ENCODE assay signal across 8 mouse cellular contexts in genomic region chr15:89178954-89179629, GRCm38 (mm10). TPM values are rescaled to one million over a fixed set of nuclear protein-coding genes. Genes with fewer than 3 reads are reported as not detected.
DNase-seq lines count a peak whose midpoint lies in the region; ATAC-seq and TF ChIP-seq lines count a peak whose summit lies in the region.

No protein-coding gene starts in this region.

- peak overlapping the region; percentile 59 for H3K4me2 ChIP-seq in forebrain, embryonic 16.5 days (ENCODE audit: low read length)
- H3K4me2 ChIP-seq in hindbrain, embryonic 11.5 days (replicated peaks; ENCODE audit: low read depth, low read length): peak overlapping the region; percentile 90
- H3K4me2 ChIP-seq in limb, embryonic 14.5 days (replicated peaks; ENCODE audit: low read depth, low read length, severe bottlenecking): peak overlapping the region; percentile 75
- H3K4me2 ChIP-seq in midbrain, embryonic 13.5 days (replicated peaks): peak overlapping the region; percentile 82

- H3K9ac ChIP-seq in forebrain, embryonic 16.5 days (replicated peaks; ENCODE audit: low read depth, low read length): peak overlapping the region; percentile 95
- peak overlapping the region; percentile 95 for H3K9ac ChIP-seq in hindbrain, embryonic 11.5 days (ENCODE audit: low read depth, low read length)
- H3K9ac ChIP-seq in limb, embryonic 14.5 days (ENCODE audit: low read depth, low read length, severe bottlenecking): peak overlapping the region; percentile 78
- H3K9ac ChIP-seq in midbrain, embryonic 13.5 days (replicated peaks): peak overlapping the region; percentile 98

- peak overlapping the region; percentile 94 for H3K27ac ChIP-seq in forebrain, embryonic 16.5 days (ENCODE audit: low read length)
- no peak overlapping the region for H3K27ac ChIP-seq in hindbrain, embryonic 11.5 days (ENCODE audit: low read depth, low read length)
- peak overlapping the region; percentile 90 for H3K27ac ChIP-seq in limb, embryonic 14.5 days (replicated peaks; ENCODE audit: low read depth, low read length)
- peak overlapping the region; percentile 96 for H3K27ac ChIP-seq in midbrain, embryonic 13.5 days

- TF ChIP-seq POLR2A in limb, embryonic 14.5 days (IDR thresholded peaks at IDR 0.05; ENCODE audit: borderline replicate concordance, extremely low read depth, insufficient read depth, insufficient read length): no peak

- peak; percentile 73 for DNase-seq in cerebellum, adult 11 months
- peak; percentile 62 to 66 for DNase-seq in cerebellum, adult 18-20 months
- peak; percentile 63 for DNase-seq in hindbrain, embryonic 11.5 days (ENCODE audit: low spot score)
- DNase-seq in limb, embryonic 14.5 days (ENCODE audit: low spot score): peak; percentile 73
- DNase-seq in thymus, postnatal 25 days: peak; percentile 20

- H3K4me1 ChIP-seq in forebrain, embryonic 16.5 days (replicated peaks; ENCODE audit: control insufficient read depth, insufficient read depth, low read length): peaks cover 75% of the 10 kb centered on the region
- peaks cover 22% of the 10 kb centered on the region for H3K4me1 ChIP-seq in hindbrain, embryonic 11.5 days (replicated peaks; ENCODE audit: control insufficient read depth, insufficient read depth, low read length)
- H3K4me1 ChIP-seq in limb, embryonic 14.5 days (ENCODE audit: control insufficient read depth, insufficient read depth, low read length): peaks cover 60% of the 10 kb centered on the region
- H3K4me1 ChIP-seq in midbrain, embryonic 13.5 days (replicated peaks): peaks cover 86% of the 10 kb centered on the region

- H3K4me3 ChIP-seq in forebrain, embryonic 16.5 days (replicated peaks; ENCODE audit: low read length): peak overlapping the region; percentile 79
- peak overlapping the region; percentile 90 for H3K4me3 ChIP-seq in hindbrain, embryonic 11.5 days (ENCODE audit: low read depth, low read length)
- H3K4me3 ChIP-seq in limb, embryonic 14.5 days (replicated peaks; ENCODE audit: low read length): peak overlapping the region; percentile 67
- H3K4me3 ChIP-seq in midbrain, embryonic 13.5 days (replicated peaks): peak overlapping the region; percentile 87

- no peaks in the 10 kb centered on the region for H3K36me3 ChIP-seq in forebrain, embryonic 16.5 days (ENCODE audit: control insufficient read depth, insufficient read depth)
- no peaks in the 10 kb centered on the region for H3K36me3 ChIP-seq in hindbrain, embryonic 11.5 days (ENCODE audit: control insufficient read depth, insufficient read depth, low read length)
- no peaks in the 10 kb centered on the region for H3K36me3 ChIP-seq in limb, embryonic 14.5 days (ENCODE audit: control insufficient read depth, insufficient read depth, low read length)
- H3K36me3 ChIP-seq in midbrain, embryonic 13.5 days: no peaks in the 10 kb centered on the region

- H3K9me3 ChIP-seq in forebrain, embryonic 16.5 days (ENCODE audit: control insufficient read depth, low read length): no peaks in the 10 kb centered on the region
- no peaks in the 10 kb centered on the region for H3K9me3 ChIP-seq in hindbrain, embryonic 11.5 days (ENCODE audit: control insufficient read depth, low read length)
- H3K9me3 ChIP-seq in limb, embryonic 14.5 days (ENCODE audit: control insufficient read depth, low read length): no peaks in the 10 kb centered on the region
- H3K9me3 ChIP-seq in midbrain, embryonic 13.5 days: no peaks in the 10 kb centered on the region

- H3K27me3 ChIP-seq in forebrain, embryonic 16.5 days (replicated peaks; ENCODE audit: control insufficient read depth, insufficient read depth, low read length): no peaks in the 10 kb centered on the region
- no peaks in the 10 kb centered on the region for H3K27me3 ChIP-seq in hindbrain, embryonic 11.5 days (ENCODE audit: control insufficient read depth, insufficient read depth, low read length)
- no peaks in the 10 kb centered on the region for H3K27me3 ChIP-seq in limb, embryonic 14.5 days (ENCODE audit: control insufficient read depth, insufficient read depth, low read length)
- no peaks in the 10 kb centered on the region for H3K27me3 ChIP-seq in midbrain, embryonic 13.5 days

- no peak for ATAC-seq in cerebellum, adult (ENCODE audit: insufficient number of reproducible peaks, low FRiP score, low TSS enrichment)
- ATAC-seq in forebrain, embryonic 16.5 days: no peak
- ATAC-seq in hindbrain, embryonic 11.5 days (ENCODE audit: low FRiP score): no peak; the same call in 1 of the 2 replicates
- peak; percentile 43 for ATAC-seq in limb, embryonic 14.5 days (ENCODE audit: low FRiP score, low read depth)
- ATAC-seq in midbrain, embryonic 13.5 days: no peak

- WGBS in forebrain, embryonic 16.5 days: 1% methylated on average over 14 of the region's 16 CpGs
- 2% methylated on average over 16 of the region's 16 CpGs for WGBS in hindbrain, embryonic 11.5 days
- 2% methylated on average over 15 of the region's 16 CpGs for WGBS in limb, embryonic 14.5 days
- WGBS in midbrain, embryonic 13.5 days: 2% methylated on average over 16 of the region's 16 CpGs

RNA-seq across cellular contexts. Expression of gene Plxnb2, which starts 1.5 kb away (rescaled TPM):
- 112 and 126 TPM in 2 replicates for polyA plus RNA-seq in forebrain, embryonic 16.5 days (2015; fragmentation: Nextera tagmentation; extraction: Ambion mirVana)
- polyA plus RNA-seq in hindbrain, embryonic 11.5 days (2014; fragmentation: Nextera tagmentation; extraction: Ambion mirVana): 97.4 and 104 TPM in 2 replicates
- polyA plus RNA-seq in limb, embryonic 14.5 days (2012; rRNA removed): 212 and 268 TPM in 2 replicates
- polyA plus RNA-seq in limb, embryonic 14.5 days (2014; fragmentation: Nextera tagmentation; extraction: Ambion mirVana): 170 and 183 TPM in 2 replicates
- polyA plus RNA-seq in midbrain, embryonic 13.5 days (2015; fragmentation: Nextera tagmentation; extraction: Ambion mirVana): 102 and 115 TPM in 2 replicates

RNA-seq across cellular contexts. Expression of gene Dennd6b, which starts 17.2 kb away (rescaled TPM):
- polyA plus RNA-seq in forebrain, embryonic 16.5 days (2015; fragmentation: Nextera tagmentation; extraction: Ambion mirVana): 60.7 and 83.2 TPM in 2 replicates
- 28.3 and 31.2 TPM in 2 replicates for polyA plus RNA-seq in hindbrain, embryonic 11.5 days (2014; fragmentation: Nextera tagmentation; extraction: Ambion mirVana)
- 39.2 and 53.6 TPM in 2 replicates for polyA plus RNA-seq in limb, embryonic 14.5 days (2012; rRNA removed)
- 12.7 and 14.0 TPM in 2 replicates for polyA plus RNA-seq in limb, embryonic 14.5 days (2014; fragmentation: Nextera tagmentation; extraction: Ambion mirVana)
- 84.0 and 85.3 TPM in 2 replicates for polyA plus RNA-seq in midbrain, embryonic 13.5 days (2015; fragmentation: Nextera tagmentation; extraction: Ambion mirVana)

RNA-seq across cellular contexts. Expression of gene Mapk11, which starts 29.7 kb away (rescaled TPM):
- 39.1 and 46.8 TPM in 2 replicates for polyA plus RNA-seq in forebrain, embryonic 16.5 days (2015; fragmentation: Nextera tagmentation; extraction: Ambion mirVana)
- 38.5 and 40.4 TPM in 2 replicates for polyA plus RNA-seq in hindbrain, embryonic 11.5 days (2014; fragmentation: Nextera tagmentation; extraction: Ambion mirVana)
- 13.4 and 15.9 TPM in 2 replicates for polyA plus RNA-seq in limb, embryonic 14.5 days (2012; rRNA removed)
- polyA plus RNA-seq in limb, embryonic 14.5 days (2014; fragmentation: Nextera tagmentation; extraction: Ambion mirVana): 7.0 and 7.3 TPM in 2 replicates
- polyA plus RNA-seq in midbrain, embryonic 13.5 days (2015; fragmentation: Nextera tagmentation; extraction: Ambion mirVana): 39.8 and 44.2 TPM in 2 replicates

RNA-seq across cellular contexts. Expression of gene Ppp6r2, which starts 32.3 kb away (rescaled TPM):
- 77.8 and 90.8 TPM in 2 replicates for polyA plus RNA-seq in forebrain, embryonic 16.5 days (2015; fragmentation: Nextera tagmentation; extraction: Ambion mirVana)
- 42.1 and 46.0 TPM in 2 replicates for polyA plus RNA-seq in hindbrain, embryonic 11.5 days (2014; fragmentation: Nextera tagmentation; extraction: Ambion mirVana)
- 59.0 and 71.5 TPM in 2 replicates for polyA plus RNA-seq in limb, embryonic 14.5 days (2012; rRNA removed)
- polyA plus RNA-seq in limb, embryonic 14.5 days (2014; fragmentation: Nextera tagmentation; extraction: Ambion mirVana): 28.3 and 31.7 TPM in 2 replicates
- 75.7 and 86.6 TPM in 2 replicates for polyA plus RNA-seq in midbrain, embryonic 13.5 days (2015; fragmentation: Nextera tagmentation; extraction: Ambion mirVana)

RNA-seq across cellular contexts. Expression of gene Mapk12, which starts 38.6 kb away (rescaled TPM):
- 4.1 and 5.7 TPM in 2 replicates for polyA plus RNA-seq in forebrain, embryonic 16.5 days (2015; fragmentation: Nextera tagmentation; extraction: Ambion mirVana)
- 16.5 and 17.8 TPM in 2 replicates for polyA plus RNA-seq in hindbrain, embryonic 11.5 days (2014; fragmentation: Nextera tagmentation; extraction: Ambion mirVana)
- 13.7 and 14.9 TPM in 2 replicates for polyA plus RNA-seq in limb, embryonic 14.5 days (2012; rRNA removed)
- 5.0 and 8.3 TPM in 2 replicates for polyA plus RNA-seq in limb, embryonic 14.5 days (2014; fragmentation: Nextera tagmentation; extraction: Ambion mirVana)
- 8.2 TPM in 2 replicates for polyA plus RNA-seq in midbrain, embryonic 13.5 days (2015; fragmentation: Nextera tagmentation; extraction: Ambion mirVana)

Comparison
In these comparisons a context has a peak if more than half of its experiments do, and no peak if none do; other contexts are left out.
1. DNase-seq: peak in every context shown above with its lines; median percentile 73 in cerebellum, adult 11 months; 73 in limb, embryonic 14.5 days; 64 in cerebellum, adult 18-20 months; 63 in hindbrain, embryonic 11.5 days; 20 in thymus, postnatal 25 days.